Mouse (Mus musculus) MEL (cell line): ENCODE results near the gene Hnrnpll. TPM values are rescaled to one million over a fixed set of nuclear protein-coding genes. Genes with fewer than 3 reads are reported as not detected.

Experiments
- DNase-seq: peaks from one replicate; pipeline ENCODE4 v3.0.0; 2011; ENCODE audit warnings: low read depth, low spot score
- H3K27ac ChIP-seq: 2 replicates; pipeline ENCODE4 v1.5.1; 2012; ENCODE audit warnings: low read depth, mild to moderate bottlenecking, control low read depth, low read length, moderate library complexity; ENCODE audit not compliant: control insufficient read depth
- H3K27me3 ChIP-seq, 2 experiments: fragments of 150-350 bp in 1 of 2; sonication (generic) in 1 of 2; 2 replicates each; pipeline ENCODE4 v1.6.1; 2012; ENCODE audit warnings: low read length in 2 of 2, mild to moderate bottlenecking in 2 of 2, improper control_type of control experiment in 1 of 2, moderate library complexity in 1 of 2; ENCODE audit not compliant: insufficient read depth in 2 of 2, control insufficient read depth in 1 of 2
- H3K36me3 ChIP-seq, 2 experiments: 2 replicates each; pipeline ENCODE4 v1.6.1; 2012 to 2014; ENCODE audit warnings: low read length in 2 of 2, improper control_type of control experiment in 1 of 2, inconsistent platforms in 1 of 2, mild to moderate bottlenecking in 1 of 2; ENCODE audit not compliant: insufficient read depth in 2 of 2, control insufficient read depth in 1 of 2
- H3K4me1 ChIP-seq, 2 experiments: fragments of 150-350 bp in 1 of 2; sonication (generic) in 1 of 2; 2 replicates each; pipeline ENCODE4 v1.6.1; 2012; ENCODE audit warnings: low read length in 2 of 2, improper control_type of control experiment in 1 of 2, mild to moderate bottlenecking in 1 of 2; ENCODE audit not compliant: insufficient read depth in 2 of 2, control insufficient read depth in 1 of 2
- H3K4me3 ChIP-seq, 2 experiments: fragments of 150-350 bp in 1 of 2; sonication (generic) in 1 of 2; 2 replicates each; pipeline ENCODE4 v1.5.1; 2012; ENCODE audit warnings: low read depth in 2 of 2, low read length in 2 of 2, mild to moderate bottlenecking in 2 of 2, moderate library complexity in 2 of 2, control low read depth in 1 of 2, improper control_type of control experiment in 1 of 2; ENCODE audit not compliant: control insufficient read depth in 1 of 2, insufficient read depth in 1 of 2
- H3K79me2 ChIP-seq: 2 replicates; pipeline ENCODE4 v1.6.1; 2012; ENCODE audit warnings: mild to moderate bottlenecking, low read length, moderate library complexity; ENCODE audit not compliant: control insufficient read depth, poor library complexity, insufficient read depth
- H3K9ac ChIP-seq: 2 replicates; pipeline ENCODE4 v1.6.1; 2012; ENCODE audit warnings: low read depth, mild to moderate bottlenecking, control low read depth, low read length, moderate library complexity; ENCODE audit not compliant: control insufficient read depth, poor library complexity, severe bottlenecking
- H3K9me3 ChIP-seq: fragments of 150-350 bp; sonication (generic); replicated peaks from 2 replicates; pipeline ENCODE4 v1.6.1; 2012; ENCODE audit warnings: mild to moderate bottlenecking, low read length, improper control_type of control experiment, moderate library complexity; ENCODE audit not compliant: insufficient read depth
- BHLHE40 ChIP-seq: IDR thresholded peaks from 2 replicates; pipeline ENCODE4 v1.6.1; 2012; ENCODE audit warnings: low read depth, mild to moderate bottlenecking, inconsistent platforms, low read length, improper control_type of control experiment, borderline replicate concordance
- CTCF ChIP-seq, 3 experiments: IDR thresholded peaks in 2 of 3; conservative IDR thresholded peaks in 1 of 3; 2 replicates each; pipeline ENCODE4 v1.5.1; 2011 to 2012; ENCODE audit warnings: low read length in 3 of 3, low read depth in 2 of 3, mild to moderate bottlenecking in 2 of 3, improper control_type of control experiment in 1 of 3, inconsistent platforms in 1 of 3, mixed read lengths in 1 of 3, moderate library complexity in 1 of 3; ENCODE audit not compliant: control insufficient read depth in 1 of 3, insufficient read depth in 1 of 3, poor library complexity in 1 of 3, severe bottlenecking in 1 of 3
- E2F4 ChIP-seq: IDR thresholded peaks from 2 replicates; pipeline ENCODE4 v1.6.1; 2011; ENCODE audit warnings: low read depth, low read length, improper control_type of control experiment, borderline replicate concordance
- EP300 ChIP-seq, 2 experiments: IDR thresholded peaks; 2 replicates each; pipeline ENCODE4 v1.6.1; 2011; ENCODE audit warnings: improper control_type of control experiment in 2 of 2, low read length in 2 of 2, low read depth in 1 of 2, mild to moderate bottlenecking in 1 of 2
- ETS1 ChIP-seq: IDR thresholded peaks from 2 replicates; pipeline ENCODE4 v1.6.1; 2012; ENCODE audit warnings: low read depth, mild to moderate bottlenecking, inconsistent platforms, low read length, improper control_type of control experiment, moderate library complexity
- HCFC1 ChIP-seq: IDR thresholded peaks from 2 replicates; pipeline ENCODE4 v1.6.1; 2012; ENCODE audit warnings: low read depth, mild to moderate bottlenecking, inconsistent platforms, low read length, improper control_type of control experiment, moderate library complexity
- JUND ChIP-seq: IDR thresholded peaks from 2 replicates; pipeline ENCODE4 v1.6.1; 2011; ENCODE audit warnings: low read depth, mild to moderate bottlenecking, improper control_type of control experiment, low read length
- MAX ChIP-seq: IDR thresholded peaks from 2 replicates; pipeline ENCODE4 v1.6.1; 2011; ENCODE audit warnings: low read length, improper control_type of control experiment
- MXI1 ChIP-seq: IDR thresholded peaks from 2 replicates; pipeline ENCODE4 v1.6.1; 2011; ENCODE audit warnings: mild to moderate bottlenecking, low read depth, low read length, improper control_type of control experiment
- NELFE ChIP-seq: IDR thresholded peaks from 2 replicates; pipeline ENCODE4 v1.6.1; 2011; ENCODE audit warnings: low read depth, low read length, improper control_type of control experiment
- NRF1 ChIP-seq: IDR thresholded peaks from 2 replicates; pipeline ENCODE4 v1.6.1; 2014; ENCODE audit warnings: low read depth, mild to moderate bottlenecking, inconsistent platforms, low read length, improper control_type of control experiment, moderate library complexity; ENCODE audit not compliant: poor library complexity, insufficient read depth, severe bottlenecking
- POLR2A ChIP-seq, 2 experiments: IDR thresholded peaks; 2 replicates each; pipeline ENCODE4 v1.6.1; 2011 to 2012; ENCODE audit warnings: low read length in 2 of 2, mild to moderate bottlenecking in 2 of 2, control low read depth in 1 of 2, improper control_type of control experiment in 1 of 2, low read depth in 1 of 2, moderate library complexity in 1 of 2; ENCODE audit not compliant: control insufficient read depth in 1 of 2, insufficient read depth in 1 of 2, poor library complexity in 1 of 2
- POLR2AphosphoS5 ChIP-seq: IDR thresholded peaks from 2 replicates; pipeline ENCODE4 v1.6.1; 2012; ENCODE audit warnings: low read depth, borderline replicate concordance, mild to moderate bottlenecking, inconsistent platforms, low read length, moderate library complexity, mixed read lengths
- SIN3A ChIP-seq: IDR thresholded peaks from 2 replicates; pipeline ENCODE4 v1.6.1; 2012; ENCODE audit warnings: low read length, improper control_type of control experiment, inconsistent platforms
- SMC3 ChIP-seq: IDR thresholded peaks from 2 replicates; pipeline ENCODE4 v1.6.1; 2011; ENCODE audit warnings: low read depth, low read length, improper control_type of control experiment
- TCF12 ChIP-seq: IDR thresholded peaks from 2 replicates; pipeline ENCODE4 v1.6.1; 2014; ENCODE audit warnings: low read depth, mild to moderate bottlenecking, inconsistent platforms, low read length, improper control_type of control experiment, moderate library complexity
- UBTF ChIP-seq: IDR thresholded peaks from 2 replicates; pipeline ENCODE4 v1.6.1; 2012; ENCODE audit warnings: low read depth, mild to moderate bottlenecking, inconsistent platforms, low read length, improper control_type of control experiment, moderate library complexity, borderline replicate concordance; ENCODE audit not compliant: insufficient read depth
- USF2 ChIP-seq, 2 experiments: IDR thresholded peaks; 2 replicates each; pipeline ENCODE4 v1.6.1; 2011 to 2012; ENCODE audit warnings: improper control_type of control experiment in 2 of 2, low read length in 2 of 2, borderline replicate concordance in 1 of 2, inconsistent platforms in 1 of 2, low read depth in 1 of 2, mild to moderate bottlenecking in 1 of 2; ENCODE audit not compliant: insufficient read depth in 1 of 2
- ZMIZ1 ChIP-seq: IDR thresholded peaks from 2 replicates; pipeline ENCODE4 v1.6.1; 2012; ENCODE audit warnings: low read depth, mild to moderate bottlenecking, inconsistent platforms, low read length, improper control_type of control experiment, moderate library complexity
- polyA plus RNA-seq, 2 experiments: library from polyadenylated mRNA; stranded (reverse) in 1 of 2; unstranded in 1 of 2; fragments of >175 nt in 1 of 2; fragments of >200 nt in 1 of 2; gene quantifications; 2 replicates each; pipeline versions ENCODE4 v1.2.1 to v1.2.4; 2012; ENCODE audit warnings: low replicate concordance in 2 of 2, low read depth in 1 of 2; ENCODE audit not compliant: insufficient read length in 2 of 2, insufficient read depth in 1 of 2, missing spikeins in 1 of 2
- total RNA-seq: library from RNA; depleted of rRNA; stranded (reverse); fragments of 300-350 nt; gene quantifications from 2 replicates; pipeline ENCODE4 v1.2.3, GENCODE M21; 2012

Hnrnpll gene
- total and polyA plus RNA-seq, 3 experiments, result 48.7 to 142 (median 77.7) TPM

DNA sequence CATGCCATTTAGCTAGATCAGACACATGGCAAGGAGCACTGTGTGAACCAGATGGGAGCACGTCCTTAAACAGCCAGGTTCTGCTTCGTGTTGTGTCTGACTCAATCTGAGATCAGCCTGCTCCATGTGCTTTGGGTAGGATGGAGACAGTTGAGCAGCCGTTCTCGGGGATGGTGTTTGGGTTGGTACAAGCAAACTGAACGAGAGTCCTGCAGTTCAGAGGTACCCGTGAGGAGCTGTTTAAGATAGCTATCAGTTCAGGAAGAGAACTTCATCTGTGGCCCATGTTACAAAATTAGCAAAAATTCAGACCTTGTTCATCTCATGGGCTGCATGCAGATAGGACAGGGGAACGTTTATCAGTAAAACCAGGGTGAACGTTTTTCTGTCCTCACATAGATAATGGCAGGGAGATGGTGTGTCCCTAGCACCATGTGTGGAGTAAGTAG lies 47.7 kb downstream of the Hnrnpll start (continued):
- TF ChIP-seq CTCF (IDR thresholded peaks at IDR 0.05 in 2 of 3, conservative IDR thresholded peaks at IDR 0.05 in 1 of 3; ENCODE audit: control insufficient read depth in 1 of 3, insufficient read depth in 1 of 3, low read depth in 2 of 3, low read length in 3 of 3, poor library complexity in 1 of 3, severe bottlenecking in 1 of 3) (no peak), BHLHE40 (peak; percentile 57)

- no peak for DNase-seq
- H3K27me3 ChIP-seq, result no peaks in the 10 kb centered on the region
- no peak for TF ChIP-seq TCF12
- TF ChIP-seq NRF1, result no peak
- no peak for TF ChIP-seq HCFC1
- TF ChIP-seq BHLHE40, result no peak
- no peak for TF ChIP-seq MXI1
- TF ChIP-seq NELFE, result no peak
- TF ChIP-seq POLR2A (IDR thresholded peaks at IDR 0.05; ENCODE audit: control insufficient read depth in 1 of 2, insufficient read depth in 1 of 2, low read depth in 1 of 2, low read length in 2 of 2, poor library complexity in 1 of 2), result no peak
- TF ChIP-seq JUND, result no peak
- no peak for TF ChIP-seq E2F4
- TF ChIP-seq ETS1, result no peak
- no peak for TF ChIP-seq POLR2AphosphoS5
- TF ChIP-seq USF2 (IDR thresholded peaks at IDR 0.05; ENCODE audit: borderline replicate concordance in 1 of 2, insufficient read depth in 1 of 2, low read depth in 1 of 2, low read length in 2 of 2), result no peak
- TF ChIP-seq ZMIZ1, result no peak
- TF ChIP-seq UBTF, result no peak
- no peak for TF ChIP-seq MAX
- H3K9ac ChIP-seq, result no peak overlapping the region
- no peak overlapping the region for H3K4me3 ChIP-seq
- H3K9me3 ChIP-seq, result no peaks in the 10 kb centered on the region
- no peak overlapping the region for H3K27ac ChIP-seq
- peaks cover 6 to 41% of the 10 kb centered on the region in 2 experiments for H3K4me1 ChIP-seq
- H3K36me3 ChIP-seq, result peaks cover 0 to 19% of the 10 kb centered on the region in 2 experiments; a peak in 2 of 4 replicates
- H3K79me2 ChIP-seq, result no peaks in the 10 kb centered on the region
These were observed 52.2 kb downstream of the Hnrnpll start for GRCm38 (mm10) chr17:80009926-80010325.

GRCm38 (mm10) chr17:80008847-80009246 lies 53.3 kb downstream of the Hnrnpll start:
- TF ChIP-seq NRF1, result no peak
- peak; percentile 42 to 47; a peak in 3 of 4 replicates for TF ChIP-seq EP300 (IDR thresholded peaks at IDR 0.05; ENCODE audit: low read depth in 1 of 2, low read length in 2 of 2)
- TF ChIP-seq SMC3, result peak; percentile 19; the same call in 1 of the 2 replicates
- TF ChIP-seq SIN3A, result peak; percentile 63
- no peak for TF ChIP-seq NELFE
- peak; percentile 44; the same call in 1 of the 2 replicates for TF ChIP-seq ETS1
- Histone ChIP-seq H3K27me3 (no peaks in the 10 kb centered on the region), H3K27ac (no peak overlapping the region)

More at GRCm38 (mm10) chr17:80008847-80009246, 53.3 kb downstream of the Hnrnpll start:
- no peaks in the 10 kb centered on the region for H3K79me2 ChIP-seq
- H3K9me3 ChIP-seq, result no peaks in the 10 kb centered on the region
- peaks cover 0 to 14% of the 10 kb centered on the region in 2 experiments; a peak in 2 of 4 replicates for H3K36me3 ChIP-seq
- H3K9ac ChIP-seq, result no peak overlapping the region
- peaks cover 3 to 33% of the 10 kb centered on the region in 2 experiments; a peak in 3 of 4 replicates for H3K4me1 ChIP-seq
- peak; percentile 88 for DNase-seq
- no peak overlapping the region for H3K4me3 ChIP-seq
